Mouse (Mus musculus): ENCODE results near the gene Plrg1.

Gene Plrg1

GRCm38 (mm10) chr3:83053126-83053525 lies 2.2 kb upstream of the Plrg1 start:
- no peak for DNase-seq

- DNase-seq, result peak; percentile 26
These were observed 1.6 kb upstream of the Plrg1 start for GRCm38 (mm10) chr3:83053758-83054157.

GRCm38 (mm10) chr3:83054759-83055158 lies 563 bp upstream of the Plrg1 start:
- DNase-seq, result no peak

GRCm38 (mm10) chr3:83057046-83057445 lies 1.7 kb downstream of the Plrg1 start:
- DNase-seq, result no peak

- DNase-seq, result no peak
These were observed 12.6 kb downstream of the Plrg1 start for GRCm38 (mm10) chr3:83067920-83068319.

GRCm38 (mm10) chr3:83068869-83069268 lies 13.5 kb downstream of the Plrg1 start:
- no peak for DNase-seq

GRCm38 (mm10) chr3:83070231-83070630 lies 14.9 kb downstream of the Plrg1 start:
- no peak for DNase-seq

- no peak for DNase-seq
These were observed 21.2 kb downstream of the Plrg1 start for GRCm38 (mm10) chr3:83076563-83076962.

GRCm38 (mm10) chr3:83080567-83081055 lies 25.3 kb downstream of the Plrg1 start:
- DNase-seq, result peak; percentile 31

- no peak for DNase-seq
These were observed 42.3 kb downstream of the Plrg1 start for GRCm38 (mm10) chr3:83097586-83097985.

GRCm38 (mm10) chr3:83098546-83099034 lies 43.3 kb downstream of the Plrg1 start:
- DNase-seq, result no peak

- DNase-seq, result no peak
These were observed 43.8 kb downstream of the Plrg1 start for GRCm38 (mm10) chr3:83099139-83099538.

- DNase-seq, result no peak
These were observed 44.3 kb downstream of the Plrg1 start for GRCm38 (mm10) chr3:83099651-83100050.

GRCm38 (mm10) chr3:83102286-83102685 lies 47.0 kb downstream of the Plrg1 start:
- no peak for DNase-seq

- DNase-seq, result no peak
These were observed 54.8 kb downstream of the Plrg1 start for GRCm38 (mm10) chr3:83110163-83110562.

GRCm38 (mm10) chr3:83111485-83112261 lies 56.4 kb downstream of the Plrg1 start:
- DNase-seq, result no peak

GRCm38 (mm10) chr3:83112869-83113268 lies 57.5 kb downstream of the Plrg1 start:
- DNase-seq, result no peak

GRCm38 (mm10) chr3:83114946-83115345 lies 59.6 kb downstream of the Plrg1 start:
- no peak for DNase-seq

- DNase-seq, result no peak
These were observed 62.3 kb downstream of the Plrg1 start for GRCm38 (mm10) chr3:83117592-83117991.
